Mouse (Mus musculus) ES-Bruce4 (cell line): ENCODE measurements around the gene Fxn. TPM values are rescaled to one million over a fixed set of nuclear protein-coding genes. Genes with fewer than 3 reads are reported as not detected.

Experiments used
- H3K27ac ChIP-seq: 2 replicates; pipeline ENCODE4 v1.5.1; 2012; ENCODE audit warnings: low read length, inconsistent platforms; ENCODE audit not compliant: insufficient read depth
- H3K27me3 ChIP-seq: 2 replicates; pipeline ENCODE4 v1.6.1; 2012; ENCODE audit warnings: mild to moderate bottlenecking, low read length, inconsistent platforms; ENCODE audit not compliant: control insufficient read depth, poor library complexity, insufficient read depth, severe bottlenecking
- H3K36me3 ChIP-seq: 2 replicates; pipeline ENCODE4 v1.6.1; 2012; ENCODE audit warnings: inconsistent platforms, mild to moderate bottlenecking, low read length, moderate library complexity; ENCODE audit not compliant: control insufficient read depth, poor library complexity, insufficient read depth, severe bottlenecking
- H3K4me1 ChIP-seq: one replicate; pipeline ENCODE4 v1.8.1; 2011; ENCODE audit warnings: low read length; ENCODE audit not compliant: control insufficient read depth, insufficient read depth
- H3K4me3 ChIP-seq: 2 replicates; pipeline ENCODE4 v1.5.1; 2011; ENCODE audit warnings: low read depth, mild to moderate bottlenecking, low read length
- H3K9ac ChIP-seq: 2 replicates; pipeline ENCODE4 v1.6.1; 2012; ENCODE audit warnings: low read depth, mild to moderate bottlenecking, inconsistent platforms; ENCODE audit not compliant: poor library complexity, severe bottlenecking
- H3K9me3 ChIP-seq: replicated peaks from 2 replicates; pipeline ENCODE4 v1.6.1; 2012; ENCODE audit warnings: mild to moderate bottlenecking, low read length, inconsistent platforms; ENCODE audit not compliant: control insufficient read depth, poor library complexity, insufficient read depth, severe bottlenecking
- CTCF ChIP-seq: IDR thresholded peaks from one replicate; pipeline ENCODE4 v1.8.1; 2011; ENCODE audit warnings: low read depth, low read length
- EP300 ChIP-seq: IDR thresholded peaks from 2 replicates; pipeline ENCODE4 v1.6.1; 2011; ENCODE audit warnings: low read depth, low read length; ENCODE audit not compliant: insufficient read depth
- POLR2A ChIP-seq: IDR thresholded peaks from one replicate; pipeline ENCODE4 v1.8.1; 2011; ENCODE audit warnings: low read length; ENCODE audit not compliant: insufficient read depth
- polyA plus RNA-seq: library from polyadenylated mRNA; stranded (reverse); fragments of >200 nt; gene quantifications from 2 replicates; pipeline ENCODE4 v1.2.4, GENCODE M21; 2011; ENCODE audit warnings: low read depth; ENCODE audit not compliant: missing spikeins, insufficient read depth, insufficient read length

Fxn gene
- polyA plus RNA-seq, 1 experiment: 11.2 TPM

- H3K27me3 ChIP-seq: no peaks in the 10 kb centered on the region
- H3K9me3 ChIP-seq: no peaks in the 10 kb centered on the region
- no peaks in the 10 kb centered on the region for H3K36me3 ChIP-seq
- H3K4me1 ChIP-seq: no peaks in the 10 kb centered on the region
- H3K9ac ChIP-seq: no peak overlapping the region
- no peak overlapping the region for H3K27ac ChIP-seq
- TF ChIP-seq CTCF (no peak), POLR2A (no peak), EP300 (no peak)
- H3K4me3 ChIP-seq: no peak overlapping the region
Observed at GRCm38 (mm10) chr19:24321211-24321899, 41.0 kb upstream of the Fxn start.

- Histone ChIP-seq H3K27ac (no peak overlapping the region), H3K27me3 (no peaks in the 10 kb centered on the region), H3K36me3 (no peaks in the 10 kb centered on the region), H3K4me1 (no peaks in the 10 kb centered on the region), H3K9me3 (no peaks in the 10 kb centered on the region), H3K4me3 (no peak overlapping the region), H3K9ac (no peak overlapping the region)
- no peak for TF ChIP-seq POLR2A
- TF ChIP-seq EP300: no peak
- TF ChIP-seq CTCF: no peak
Observed at GRCm38 (mm10) chr19:24318172-24318571, 37.8 kb upstream of the Fxn start.

GRCm38 (mm10) chr19:24317731-24318130, 37.3 kb upstream of the Fxn start:
- H3K4me1 ChIP-seq: no peaks in the 10 kb centered on the region
- H3K27ac ChIP-seq: no peak overlapping the region
- H3K9me3 ChIP-seq: no peaks in the 10 kb centered on the region
- no peak overlapping the region for H3K4me3 ChIP-seq
- H3K27me3 ChIP-seq: no peaks in the 10 kb centered on the region
- H3K9ac ChIP-seq: no peak overlapping the region
- H3K36me3 ChIP-seq: no peaks in the 10 kb centered on the region
- TF ChIP-seq CTCF (no peak), EP300 (no peak), POLR2A (no peak)

DNA sequence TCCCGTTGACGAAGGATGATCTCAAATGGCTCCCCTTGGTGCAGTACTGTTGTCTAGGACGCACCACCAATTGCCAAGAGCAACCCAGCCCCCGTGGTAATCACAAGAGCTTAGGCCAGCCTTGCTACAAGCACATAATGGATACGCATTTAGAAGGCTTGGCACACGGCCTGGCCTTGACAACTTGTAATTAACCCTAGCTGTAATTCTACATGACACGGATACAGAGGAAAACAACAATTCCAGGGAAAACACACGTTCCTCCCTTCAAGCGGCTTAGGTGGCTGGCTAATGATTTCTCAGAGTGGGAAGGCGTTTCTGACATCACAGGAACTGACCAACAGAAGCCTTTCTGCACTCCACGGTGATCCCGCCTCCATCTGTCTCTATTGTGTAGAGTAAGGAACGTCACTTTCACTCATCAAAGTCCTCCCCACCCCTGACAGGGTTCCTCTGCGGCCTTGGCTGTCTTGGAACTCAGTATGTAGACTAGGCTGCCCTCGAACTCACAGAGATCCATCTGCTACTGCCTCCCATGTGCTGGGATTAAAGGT, 36.7 kb upstream of the Fxn start:
- TF ChIP-seq CTCF (no peak), POLR2A (no peak), EP300 (no peak)
- Histone ChIP-seq H3K27ac (no peak overlapping the region), H3K9ac (no peak overlapping the region), H3K4me3 (no peak overlapping the region), H3K9me3 (no peaks in the 10 kb centered on the region), H3K4me1 (no peaks in the 10 kb centered on the region), H3K36me3 (no peaks in the 10 kb centered on the region), H3K27me3 (no peaks in the 10 kb centered on the region)

DNA sequence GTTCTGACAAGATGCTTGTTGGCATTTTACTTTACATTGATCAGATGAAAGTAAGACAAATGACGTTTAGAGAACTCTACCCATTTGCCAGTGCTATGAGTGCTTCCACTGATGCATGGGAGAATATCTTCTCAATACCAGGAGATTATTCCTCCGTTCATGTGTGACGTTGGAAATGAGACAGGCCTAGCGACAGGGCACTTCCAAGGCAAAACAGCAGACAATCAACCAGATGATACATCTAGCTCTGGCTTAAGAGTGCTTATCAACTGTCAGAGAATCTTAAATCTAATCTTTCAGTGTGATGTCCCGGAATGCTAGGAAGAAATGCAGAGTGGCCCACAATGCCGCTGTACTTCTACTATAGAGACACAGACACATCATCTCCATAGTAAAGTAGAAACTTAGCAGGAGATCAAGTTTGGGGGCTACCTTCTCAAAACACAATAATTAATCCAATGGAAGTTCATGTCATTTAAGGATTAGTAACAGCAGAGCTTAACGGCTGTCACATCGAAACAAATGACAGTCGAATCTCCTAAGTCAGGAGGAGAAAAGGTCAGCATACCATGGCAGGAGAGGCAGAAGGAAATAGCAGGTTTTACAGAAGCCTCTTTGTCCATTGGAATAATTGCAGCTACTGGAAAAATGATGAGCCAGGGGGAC, 35.8 kb upstream of the Fxn start:
- no peak overlapping the region for H3K4me3 ChIP-seq
- H3K36me3 ChIP-seq: no peaks in the 10 kb centered on the region
- no peaks in the 10 kb centered on the region for H3K4me1 ChIP-seq
- no peaks in the 10 kb centered on the region for H3K9me3 ChIP-seq
- no peak overlapping the region for H3K9ac ChIP-seq
- no peak overlapping the region for H3K27ac ChIP-seq
- no peak for TF ChIP-seq POLR2A
- TF ChIP-seq CTCF: no peak
- TF ChIP-seq EP300: no peak
- H3K27me3 ChIP-seq: no peaks in the 10 kb centered on the region

GRCm38 (mm10) chr19:24315234-24315633, 34.8 kb upstream of the Fxn start:
- Histone ChIP-seq H3K9me3 (no peaks in the 10 kb centered on the region), H3K27ac (no peak overlapping the region), H3K9ac (no peak overlapping the region), H3K4me3 (no peak overlapping the region), H3K36me3 (no peaks in the 10 kb centered on the region), H3K27me3 (no peaks in the 10 kb centered on the region), H3K4me1 (no peaks in the 10 kb centered on the region)
- TF ChIP-seq EP300 (no peak), CTCF (no peak), POLR2A (no peak)
